Mouse (Mus musculus) retina, postnatal 1 day (tissue): Measurements from ENCODE around the gene Plxnb3.
"Not testable (repeated sequence)": the region's sequence is repeated elsewhere in the genome, so short reads cannot be mapped to it uniquely, and the experiment has no call there.

Source experiments
- DNase-seq: peaks from one replicate; pipeline ENCODE4 v3.0.0-alpha.2; 2012

Gene Plxnb3

DNA sequence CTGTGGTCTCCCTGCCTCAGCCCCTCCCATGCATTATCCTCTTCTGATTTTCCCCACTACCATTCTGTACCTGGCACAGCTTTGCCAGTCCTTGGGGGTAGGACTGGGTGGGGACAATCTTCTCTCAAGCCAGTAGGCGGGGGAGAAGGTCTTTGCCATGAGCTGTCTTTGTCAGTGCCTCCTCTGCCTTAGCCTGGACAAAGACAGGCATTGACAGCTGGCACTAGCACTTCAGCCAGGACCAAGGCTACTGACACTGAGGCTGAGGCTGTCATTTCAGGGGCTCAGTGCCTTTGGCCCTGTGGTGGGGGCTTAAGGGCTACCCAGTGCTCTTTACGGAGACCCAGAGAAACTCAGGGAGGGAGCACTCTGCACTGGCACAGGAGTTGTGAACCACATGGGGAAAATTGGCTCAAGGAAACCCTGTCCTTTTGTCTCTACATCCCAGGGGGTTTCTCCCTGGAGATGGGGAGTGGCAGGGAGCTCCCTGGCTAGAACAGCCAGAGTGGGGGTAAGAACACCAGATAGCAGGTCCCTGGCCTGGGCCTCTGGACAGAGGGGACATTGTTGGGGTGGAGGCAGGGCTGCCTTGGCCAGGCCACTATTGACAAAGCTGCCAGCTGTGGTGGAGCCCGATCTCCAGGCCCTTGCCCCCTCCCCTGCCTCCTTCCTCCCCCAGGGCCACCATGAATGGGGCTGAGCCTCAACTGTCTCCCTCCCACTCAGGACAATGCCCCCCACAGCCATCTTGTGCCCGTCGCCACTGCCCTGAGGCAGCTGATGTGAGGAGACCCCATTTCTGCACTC is at the start of gene Plxnb3:
Gene Plxnb3, plus strand, starts transcription at position 757 of the 807 bp plus-strand sequence.
- no peak for DNase-seq

DNA sequence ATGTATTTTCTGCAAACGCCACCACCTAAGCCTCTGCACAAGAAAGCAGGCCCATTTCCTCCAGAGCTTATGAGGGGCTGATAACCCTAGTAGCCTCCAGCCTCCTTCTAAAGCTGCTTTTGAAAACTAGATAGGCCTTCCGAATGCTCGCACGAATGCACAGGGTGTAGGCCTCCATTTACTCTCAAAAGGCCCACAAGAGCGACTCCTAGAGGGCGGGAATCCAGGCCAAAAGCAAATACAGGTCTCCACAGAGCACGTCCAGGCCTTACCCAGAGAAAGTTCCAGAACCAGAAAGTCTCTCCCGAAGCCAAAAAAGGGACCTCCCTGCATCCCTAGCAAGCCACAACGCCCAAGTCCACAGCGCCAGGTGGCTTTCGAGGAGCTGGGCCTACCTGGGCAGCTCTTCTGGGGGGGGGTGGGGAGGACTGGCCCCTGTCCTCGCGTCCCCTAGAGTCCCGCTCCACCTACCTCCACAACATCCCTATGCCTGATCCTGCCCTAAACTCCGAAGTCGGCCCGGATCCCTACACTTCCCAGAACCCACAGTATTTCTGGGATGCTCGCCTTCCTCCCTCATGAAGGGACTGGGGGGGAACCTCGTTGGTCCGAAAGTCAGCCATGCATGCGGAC is 41.3 kb upstream of the Plxnb3 start:
- peak; percentile 42 for DNase-seq

DNA sequence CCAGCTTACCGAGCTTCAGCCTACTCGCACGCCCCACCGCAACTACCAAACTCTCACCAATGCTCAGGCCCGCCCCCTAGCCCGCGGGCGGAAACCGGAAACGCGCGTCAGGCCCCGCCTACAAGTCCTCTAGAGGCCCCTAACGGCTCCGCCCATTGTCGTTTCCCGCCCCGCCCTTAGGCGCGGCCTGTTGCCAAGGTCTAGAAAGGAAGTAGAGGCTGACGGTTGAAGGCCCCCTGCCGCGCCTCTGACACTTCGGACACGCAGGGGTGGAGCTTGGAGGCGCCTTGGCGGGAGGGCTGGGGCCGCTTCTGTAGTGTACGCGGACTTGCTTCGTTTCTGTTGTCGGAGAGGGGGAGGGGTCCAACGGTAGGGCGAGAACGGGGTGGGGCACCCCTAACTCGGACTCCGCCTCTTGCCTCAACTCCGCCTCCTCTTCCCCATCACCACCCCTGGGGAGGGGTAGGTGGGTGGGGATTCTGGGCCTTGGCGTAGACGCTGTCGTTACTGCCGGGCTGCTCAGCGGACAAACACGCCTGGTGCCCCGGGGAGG is 40.7 kb upstream of the Plxnb3 start, which contains the start of the genes Bcap31 and Abcd1:
Gene Bcap31, minus strand, starts transcription at position 67 of the 553 bp plus-strand sequence.
Gene Abcd1, plus strand, starts transcription at position 489 of the 553 bp plus-strand sequence.
- peak; percentile 97 for DNase-seq

DNA sequence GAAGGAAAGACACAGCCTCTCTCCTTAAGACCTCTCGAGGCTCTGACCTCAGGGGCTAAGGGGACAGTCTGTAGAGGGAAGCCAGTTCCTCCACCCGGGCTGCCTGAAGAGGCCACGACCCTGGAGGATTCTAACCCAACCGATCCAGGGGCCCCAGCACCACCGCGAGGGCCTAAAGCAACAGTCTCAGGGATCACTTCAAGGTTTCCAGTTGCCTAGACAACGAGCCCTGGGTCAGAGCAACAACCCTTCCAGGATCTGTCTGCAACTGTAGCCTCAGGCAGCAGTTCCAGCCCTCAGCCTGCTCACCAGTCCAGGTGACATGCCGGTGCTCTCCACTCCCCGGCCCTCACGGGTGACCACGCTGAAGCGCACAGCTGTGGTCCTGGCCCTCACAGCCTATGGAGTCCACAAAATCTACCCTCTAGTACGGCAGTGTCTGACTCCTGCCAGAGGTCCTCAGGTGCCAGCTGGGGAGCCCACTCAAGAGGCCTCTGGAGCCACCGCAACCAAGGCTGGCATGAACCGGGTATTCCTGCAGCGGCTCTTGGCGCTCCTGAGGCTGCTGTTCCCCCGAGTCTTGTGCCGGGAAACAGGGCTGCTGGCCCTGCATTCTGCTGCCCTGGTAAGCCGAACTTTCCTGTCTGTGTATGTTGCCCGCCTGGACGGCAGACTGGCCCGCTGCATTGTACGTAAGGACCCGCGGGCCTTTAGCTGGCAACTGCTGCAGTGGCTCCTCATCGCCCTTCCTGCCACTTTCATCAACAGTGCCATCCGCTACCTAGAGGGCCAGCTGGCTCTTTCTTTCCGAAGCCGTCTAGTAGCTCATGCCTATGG is 40.0 kb upstream of the Plxnb3 start:
- DNase-seq = no peak

DNA sequence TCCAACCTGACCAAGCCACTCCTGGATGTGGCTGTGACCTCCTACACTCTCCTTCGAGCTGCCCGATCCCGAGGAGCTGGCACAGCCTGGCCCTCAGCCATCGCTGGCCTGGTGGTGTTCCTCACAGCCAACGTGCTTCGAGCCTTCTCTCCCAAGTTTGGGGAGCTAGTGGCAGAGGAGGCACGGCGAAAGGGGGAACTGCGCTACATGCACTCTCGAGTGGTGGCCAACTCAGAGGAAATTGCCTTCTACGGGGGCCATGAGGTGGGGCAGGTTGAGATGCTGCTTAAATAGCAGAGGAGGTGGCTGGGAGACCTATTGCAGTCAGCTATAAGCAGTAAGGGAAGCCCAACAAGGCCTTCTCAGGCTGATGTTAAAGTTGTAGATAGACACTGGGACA is 39.2 kb upstream of the Plxnb3 start:
- no peak for DNase-seq

DNA sequence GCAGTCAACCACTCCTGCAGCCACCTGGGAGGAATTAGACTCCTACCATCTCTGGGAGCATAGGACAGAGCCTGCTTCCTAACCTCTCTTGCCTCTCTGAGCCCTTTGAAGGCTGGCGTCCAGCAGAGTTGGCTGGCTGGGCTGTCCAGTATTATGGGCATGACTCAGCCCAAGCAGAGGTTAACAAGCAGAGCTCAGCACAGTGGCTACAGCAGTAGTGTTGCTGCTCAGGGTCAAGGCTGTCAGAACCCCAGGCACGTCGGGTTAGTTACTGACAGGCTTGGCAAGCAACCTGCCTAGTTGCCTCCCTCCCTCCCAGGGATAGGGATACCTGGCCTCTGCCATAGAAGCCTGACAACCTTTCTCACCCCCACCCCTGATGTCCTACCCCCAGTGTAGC is 38.6 kb upstream of the Plxnb3 start:
- no peak for DNase-seq

DNA sequence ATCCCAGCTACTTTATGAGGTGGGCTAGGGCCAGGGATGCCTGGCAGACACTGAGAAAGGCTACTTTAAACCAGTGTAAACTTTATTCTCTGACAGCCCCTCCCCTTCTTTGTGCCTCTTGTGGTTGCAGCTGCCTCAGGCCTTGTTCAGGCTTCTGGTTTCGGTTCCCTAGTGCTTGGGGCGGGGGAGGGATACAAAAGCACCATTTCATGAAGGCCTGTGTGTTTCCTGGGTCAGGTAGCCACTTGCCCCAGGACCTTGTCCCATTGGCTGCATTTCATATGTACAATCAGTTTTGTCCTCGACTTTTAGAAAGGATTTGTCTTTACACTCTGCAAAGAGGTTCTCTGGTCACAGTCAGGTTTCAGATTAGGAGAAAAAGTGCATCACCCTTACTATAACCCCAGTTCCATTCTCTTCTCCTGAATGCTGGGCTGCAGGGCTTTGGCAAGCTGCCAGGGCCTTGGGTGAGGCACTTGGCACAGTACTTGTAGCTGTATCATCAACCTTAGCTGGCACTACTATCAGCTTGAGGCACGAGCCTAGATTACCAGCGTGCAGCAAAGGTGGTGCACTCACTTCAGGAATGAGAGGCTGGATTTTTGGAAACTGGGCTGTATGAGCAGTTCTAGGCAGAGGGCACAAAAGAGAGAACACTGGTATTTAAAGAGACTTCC is 38.1 kb upstream of the Plxnb3 start:
- peak; percentile 24 for DNase-seq

DNA sequence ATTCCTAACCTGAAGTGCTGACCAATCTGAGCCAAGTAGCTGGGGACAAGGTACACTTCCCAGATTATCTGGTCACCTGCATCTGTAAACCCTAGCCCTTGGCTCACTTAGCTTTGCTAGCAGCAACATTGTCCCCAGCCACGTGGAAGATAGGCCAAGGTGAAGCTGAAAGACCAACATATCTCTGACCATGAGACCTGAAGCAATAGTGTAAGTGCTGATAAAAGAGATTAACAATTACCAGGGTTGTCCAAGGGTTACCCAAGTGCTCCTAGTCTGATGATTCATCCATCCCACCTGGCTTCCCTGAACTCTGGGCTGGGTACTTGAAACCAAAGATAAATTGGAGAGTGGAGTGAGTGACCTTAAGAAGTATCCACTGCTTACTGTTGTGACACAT is 26.0 kb upstream of the Plxnb3 start:
- DNase-seq = no peak

DNA sequence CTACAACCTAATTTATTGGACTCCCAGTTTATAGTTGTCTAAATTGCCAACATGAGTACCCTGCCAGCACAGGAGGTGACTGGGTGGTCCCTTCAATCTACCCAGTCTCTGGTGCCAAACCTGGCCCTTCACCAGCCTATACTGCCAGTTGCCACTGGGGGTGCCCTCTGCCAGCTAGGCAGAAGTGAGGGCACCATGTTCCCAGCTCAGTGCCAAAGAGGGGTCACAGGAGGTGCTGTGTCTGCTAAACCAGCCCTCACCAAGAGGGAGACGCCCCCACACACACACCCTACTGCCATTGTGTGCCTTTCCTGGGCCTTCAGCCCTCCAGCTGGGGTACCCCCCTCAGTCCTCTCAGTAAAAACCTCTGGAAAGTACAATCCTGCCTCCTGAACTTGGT is 18.7 kb upstream of the Plxnb3 start:
- DNase-seq = no peak

DNA sequence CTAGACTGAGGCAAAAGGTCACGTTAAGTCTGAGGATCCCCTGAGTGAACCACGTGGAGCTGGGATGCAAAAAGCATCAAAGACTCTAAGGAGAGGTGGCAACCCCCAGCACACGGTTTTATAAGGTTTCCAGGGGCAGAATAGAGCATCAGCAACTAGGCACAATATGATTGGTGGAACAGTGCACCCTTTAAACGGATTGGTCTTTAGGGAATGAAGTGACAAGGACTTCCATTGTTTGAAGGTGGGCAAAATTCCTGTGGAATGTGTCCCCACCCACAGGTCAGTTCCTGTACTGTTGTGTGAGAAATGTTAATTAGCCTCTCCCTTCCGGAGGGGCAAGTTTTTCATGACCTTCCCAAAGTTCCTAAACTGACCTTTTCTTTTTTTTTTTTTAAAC is 17.7 kb upstream of the Plxnb3 start:
- no peak for DNase-seq

DNA sequence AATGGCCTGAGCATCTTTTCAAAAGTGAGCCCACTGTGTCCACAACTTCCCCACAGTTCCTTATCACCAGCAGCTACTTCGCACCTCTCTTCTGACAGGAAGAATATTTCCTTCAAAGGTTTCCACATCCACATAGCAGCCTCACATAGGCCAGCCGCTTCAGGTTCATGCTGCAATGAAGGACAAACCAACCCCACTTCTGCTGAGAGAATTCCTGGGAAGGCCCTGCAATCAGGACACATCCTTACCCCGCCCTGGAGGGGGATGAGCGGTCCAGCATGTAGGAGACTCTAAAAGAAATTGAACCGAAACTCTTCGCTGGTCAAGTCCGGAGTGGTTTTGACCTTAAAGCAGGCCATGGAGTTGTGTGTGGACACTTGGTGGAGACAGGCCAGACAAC is 17.0 kb upstream of the Plxnb3 start:
- DNase-seq = not testable (repeated sequence)

DNA sequence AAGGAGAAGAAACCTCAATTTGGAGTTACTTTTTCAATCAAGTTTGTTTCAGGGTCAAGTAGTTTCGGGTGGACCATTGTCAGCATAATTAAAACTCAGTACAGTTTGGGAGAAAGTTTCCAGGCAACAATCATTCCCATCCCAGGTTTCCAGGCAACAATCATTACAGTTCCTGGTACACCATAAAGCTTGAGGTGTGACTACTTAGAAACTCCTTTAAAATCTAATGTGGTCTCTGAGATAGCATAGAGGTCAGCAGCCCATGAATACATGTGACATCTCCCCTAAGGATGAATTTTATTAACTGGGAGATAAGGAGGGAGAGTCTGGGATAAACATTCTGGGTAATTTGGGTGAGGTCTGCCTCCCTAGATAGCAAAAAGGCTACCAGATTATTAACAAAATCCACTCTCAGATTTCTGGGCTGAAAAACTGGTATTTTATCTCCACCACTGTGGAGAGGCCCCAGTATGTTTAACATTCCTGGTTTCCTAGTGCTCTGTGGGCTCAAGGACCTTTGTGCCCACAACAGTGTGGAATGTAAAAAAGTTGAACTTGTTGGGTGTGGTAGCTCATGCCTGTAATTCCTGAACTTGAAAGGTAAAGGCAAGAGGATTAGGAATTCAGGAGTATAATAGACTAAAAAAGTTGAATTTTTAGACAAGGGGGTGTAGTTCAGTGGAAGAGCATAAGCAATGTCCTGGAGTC is 12.0 kb upstream of the Plxnb3 start:
- no peak for DNase-seq

DNA sequence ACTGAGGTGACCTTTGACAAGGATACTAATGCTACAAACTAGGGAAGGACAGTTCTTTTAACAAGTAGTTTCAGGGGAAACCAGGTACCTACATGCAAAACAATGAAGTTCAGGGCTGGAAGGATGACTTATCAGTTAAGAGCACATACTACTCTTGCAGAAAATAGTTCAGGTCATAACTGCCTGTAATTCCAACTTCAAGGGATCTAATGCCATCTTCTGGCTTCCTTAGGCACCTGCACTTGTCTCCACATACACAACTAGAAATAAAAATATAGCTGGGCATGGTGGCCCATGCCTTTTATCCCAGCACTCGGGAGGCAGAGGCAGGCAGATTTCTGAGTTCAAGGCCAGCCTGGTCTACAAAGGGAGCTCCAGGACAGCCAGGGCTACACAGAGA is 7.9 kb upstream of the Plxnb3 start:
- DNase-seq = no peak

DNA sequence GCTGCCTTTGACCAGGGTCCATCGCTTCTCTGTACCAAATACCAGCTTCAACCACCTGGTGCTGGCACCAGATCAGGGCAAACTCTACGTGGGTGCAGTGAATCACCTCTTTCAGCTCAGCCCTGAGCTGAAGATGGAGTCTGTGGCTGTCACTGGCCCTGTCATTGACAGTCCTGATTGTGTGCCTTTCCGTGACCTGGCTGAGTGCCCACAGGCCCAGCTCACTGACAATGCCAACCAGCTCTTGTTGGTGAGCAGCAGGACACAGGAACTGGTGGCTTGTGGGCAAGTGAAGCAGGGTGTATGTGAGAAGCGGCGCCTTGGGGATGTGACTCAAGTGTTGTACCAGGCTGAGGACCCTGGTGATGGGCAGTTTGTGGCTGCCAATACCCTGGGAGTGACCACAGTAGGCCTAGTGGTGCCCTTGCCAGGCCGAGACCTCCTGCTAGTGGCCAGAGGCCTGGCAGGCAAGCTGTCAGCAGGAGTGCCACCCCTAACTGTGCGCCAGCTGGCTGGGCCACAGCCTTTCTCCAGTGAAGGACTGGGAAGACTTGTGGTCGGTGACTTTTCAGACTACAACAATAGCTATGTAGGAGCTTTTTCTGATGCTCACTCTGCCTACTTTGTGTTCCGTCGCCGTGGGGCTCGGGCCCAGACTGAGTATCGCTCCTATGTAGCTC is 1.9 kb downstream of the Plxnb3 start:
- DNase-seq = no peak

DNA sequence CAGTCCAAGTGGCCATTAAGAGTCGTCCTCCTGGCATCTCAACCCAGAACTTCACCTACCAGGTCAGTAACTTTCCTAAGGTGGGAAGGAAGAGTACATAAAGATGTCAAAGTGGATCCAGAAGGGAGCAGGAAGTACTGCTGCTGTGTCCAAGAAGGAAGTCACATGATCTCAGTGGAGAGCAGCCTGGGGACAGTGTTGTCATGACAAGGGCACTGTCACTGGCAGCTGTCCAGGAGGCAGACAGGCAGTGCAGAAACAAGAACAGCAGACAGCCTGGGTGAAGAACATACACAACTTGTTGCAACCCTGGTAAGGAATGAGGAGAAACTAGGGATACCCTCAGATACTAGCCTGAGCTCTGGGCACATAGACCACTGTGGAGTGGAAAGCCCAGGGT is 8.4 kb downstream of the Plxnb3 start:
- DNase-seq = peak; percentile 42

DNA sequence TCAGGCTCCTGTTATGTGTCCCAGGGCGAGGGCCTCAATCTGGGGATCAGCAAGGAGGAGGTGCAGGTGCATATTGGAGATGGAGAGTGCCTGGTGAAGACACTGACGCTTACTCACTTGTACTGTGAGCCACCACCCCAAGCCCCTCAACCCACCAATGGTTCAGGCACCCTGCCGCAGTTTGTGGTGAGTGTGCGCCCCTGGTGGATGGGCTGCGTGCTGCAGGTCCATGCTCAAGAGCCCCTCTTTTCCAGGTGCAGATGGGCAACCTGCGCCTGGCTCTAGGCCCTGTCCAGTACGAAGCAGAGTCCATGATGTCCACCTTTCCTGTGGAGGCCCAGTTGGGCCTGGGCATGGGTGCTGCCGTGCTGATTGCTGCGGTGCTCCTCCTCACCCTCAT is 10.4 kb downstream of the Plxnb3 start:
- DNase-seq = peak; percentile 27

DNA sequence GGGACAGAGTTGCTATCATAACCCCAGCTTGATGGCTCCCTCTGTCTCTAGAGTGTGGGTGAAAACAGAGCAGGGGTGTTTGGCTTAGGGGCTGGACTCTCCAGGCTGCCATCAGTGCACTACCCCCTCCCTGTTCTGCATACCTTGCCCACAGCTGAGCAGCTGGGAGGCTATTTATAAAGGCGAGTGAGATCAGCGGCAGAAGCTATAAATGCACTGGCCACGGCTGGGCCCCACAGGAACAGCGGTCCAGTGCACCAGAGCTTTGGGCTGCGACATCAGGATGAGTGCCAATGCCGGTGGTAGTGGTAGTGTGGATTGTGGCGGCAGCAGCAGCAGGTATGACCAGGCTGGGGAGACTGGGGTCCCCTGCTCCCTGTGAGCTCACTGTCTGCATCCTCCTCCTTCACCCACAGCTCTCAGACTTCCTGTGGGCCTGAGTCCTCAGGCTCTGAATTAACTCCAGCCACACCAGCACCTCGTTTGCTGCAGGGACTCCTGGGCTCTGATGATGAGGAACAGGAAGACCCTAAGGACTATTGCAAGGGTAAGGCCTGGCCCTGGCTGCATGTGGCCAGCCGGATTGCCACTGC is 17.4 kb downstream of the Plxnb3 start, which contains the start of gene Srpk3:
Gene Srpk3, plus strand, starts transcription at position 238 of the 593 bp plus-strand sequence.
- DNase-seq = no peak

DNA sequence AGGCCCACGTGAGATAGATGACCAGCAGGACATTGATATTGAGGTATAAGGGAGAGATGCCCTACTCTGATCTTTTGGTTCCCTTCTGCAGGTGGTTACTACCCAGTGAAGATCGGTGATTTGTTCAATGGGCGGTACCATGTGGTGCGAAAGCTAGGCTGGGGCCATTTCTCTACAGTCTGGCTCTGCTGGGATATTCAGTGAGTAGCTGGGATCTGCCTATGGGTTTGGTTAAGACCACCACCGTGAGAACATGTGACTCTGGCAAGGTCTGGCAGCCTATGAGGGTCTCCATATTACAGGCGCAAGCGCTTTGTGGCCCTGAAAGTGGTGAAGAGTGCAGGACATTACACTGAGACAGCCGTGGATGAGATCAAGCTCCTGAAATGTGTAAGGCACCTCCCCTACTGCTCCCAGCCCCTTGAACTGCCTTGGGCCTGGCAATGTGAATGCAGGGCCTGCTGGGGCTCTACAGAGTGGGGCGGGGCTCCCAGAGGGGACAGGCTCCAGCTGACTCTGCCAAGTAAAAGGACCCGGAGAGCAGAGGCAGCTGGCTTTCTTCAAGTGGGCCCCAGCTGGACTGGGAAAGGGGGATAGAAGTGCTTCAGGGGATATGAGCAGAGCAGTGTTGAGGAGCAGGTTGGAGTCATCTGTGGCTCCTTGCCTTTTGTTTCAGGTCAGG is 18.1 kb downstream of the Plxnb3 start:
- no peak for DNase-seq

DNA sequence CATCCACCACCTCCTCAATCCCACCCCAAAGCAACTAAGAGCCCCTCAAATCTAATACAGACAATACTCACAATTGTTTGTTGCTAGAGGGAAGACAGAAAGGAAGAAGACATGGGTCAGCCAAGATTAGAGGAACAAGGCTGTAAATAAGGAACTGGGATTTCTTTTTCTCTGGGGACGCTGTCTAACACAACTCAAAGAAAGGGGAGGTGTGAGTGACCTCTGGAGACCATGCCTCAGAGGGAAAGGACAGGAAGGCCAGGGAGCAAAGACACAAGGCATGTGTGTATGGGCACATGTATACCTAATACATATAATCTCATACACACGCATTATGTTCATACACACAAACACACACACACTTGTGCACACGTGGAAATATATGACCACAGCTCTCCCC is 25.3 kb downstream of the Plxnb3 start:
- no peak for DNase-seq

DNA sequence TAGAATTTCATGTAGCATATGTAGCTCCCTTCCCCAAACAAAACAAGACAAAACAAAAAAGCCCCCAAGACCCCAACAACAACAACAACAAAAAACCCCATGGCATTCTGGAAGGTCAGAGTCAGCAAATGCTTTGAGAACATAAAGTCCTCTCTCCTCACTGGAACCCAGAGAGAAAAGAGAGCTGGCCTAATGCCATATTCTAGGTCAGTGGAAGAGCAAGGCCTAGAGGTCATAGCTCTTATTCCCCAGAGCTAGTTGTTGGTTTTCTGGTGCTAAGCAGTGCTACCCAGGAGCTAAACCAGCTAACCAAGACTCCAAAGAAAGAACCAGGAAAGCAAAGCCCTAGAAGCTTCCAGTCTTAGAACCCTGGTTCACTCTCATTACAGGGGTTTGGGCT is 28.8 kb downstream of the Plxnb3 start:
- DNase-seq = no peak
